Mouse (Mus musculus): ENCODE data around the gene Lfng. TPM values are rescaled to one million over a fixed set of nuclear protein-coding genes. Genes with fewer than 3 reads are reported as not detected.

Gene Lfng
- total and polyA plus RNA-seq, 3 experiments: not detected

DNA sequence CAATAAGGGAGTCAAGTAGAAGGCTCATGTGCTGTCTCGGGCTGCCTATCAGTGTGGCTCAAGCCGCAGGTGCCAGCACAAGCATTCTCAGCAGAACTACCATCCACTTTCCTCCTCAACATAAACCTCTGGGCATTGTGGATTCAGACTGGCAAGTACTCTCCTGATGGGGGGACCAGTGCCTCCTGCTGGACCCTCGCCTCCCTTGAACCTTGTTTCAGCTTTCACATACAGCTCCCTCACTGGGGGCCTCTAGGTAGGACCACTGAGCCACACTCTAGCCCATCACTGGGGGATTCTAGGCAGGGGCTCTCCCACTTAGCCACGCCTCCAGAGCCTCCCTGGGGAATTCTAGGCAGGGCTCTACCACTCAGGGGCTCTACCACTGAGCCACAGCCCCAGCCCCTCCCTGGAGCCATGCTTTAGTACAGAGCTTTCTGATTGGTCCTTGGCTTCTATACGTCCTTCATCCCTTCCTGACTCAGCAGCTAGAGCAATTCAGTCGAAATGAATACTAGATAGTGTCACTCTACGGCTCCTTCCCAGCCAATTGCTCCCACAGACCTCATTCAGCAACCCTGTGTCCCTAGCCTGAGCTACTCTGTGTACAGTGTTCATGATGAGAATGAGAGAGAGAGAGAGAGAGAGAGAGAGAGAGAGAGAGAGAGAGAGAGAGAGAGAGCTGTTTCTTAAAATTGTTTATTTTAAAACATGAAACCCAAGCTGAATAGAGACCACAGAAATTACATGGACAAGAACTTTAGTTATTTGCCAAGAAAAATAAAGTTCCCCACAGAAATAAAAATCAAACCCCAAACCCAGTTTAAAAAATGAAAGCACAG is 13.0 kb downstream of the Lfng start:
- Histone ChIP-seq H3K4me2 (ENCODE audit: insufficient read depth, low read depth, poor library complexity, severe bottlenecking) (no peak overlapping the region), H3K9ac (ENCODE audit: insufficient read depth, low read depth) (no peak overlapping the region), H3K4me3 (replicated peaks in 1 of 3; ENCODE audit: low read depth in 2 of 3, low read length in 2 of 3, poor library complexity in 1 of 3) (no peak overlapping the region), H3K79me2 (replicated peaks; ENCODE audit: control insufficient read depth, extremely low read depth, insufficient read depth, poor library complexity, severe bottlenecking) (no peaks in the 10 kb centered on the region), H3K4me1 (ENCODE audit: control insufficient read depth in 1 of 2, insufficient read depth in 2 of 2) (peaks cover 13 to 33% of the 10 kb centered on the region in 2 experiments), H3K27me3 (replicated peaks) (peaks cover 1% of the 10 kb centered on the region), H3K36me3 (replicated peaks in 1 of 2; ENCODE audit: control insufficient read depth in 1 of 2, insufficient read depth in 1 of 2, low read length in 1 of 2) (peaks cover 0 to 8% of the 10 kb centered on the region in 2 experiments), H3K27ac (ENCODE audit: insufficient read depth, low read depth) (no peak overlapping the region), H3K9me3 (replicated peaks; ENCODE audit: low read length) (no peaks in the 10 kb centered on the region)
- dilution Hi-C loops (cut with MboI; ENCODE audit: extremely low pct_ligation_motif_present, extremely low pct_unique_long_range_greater_than_20kb, low sequenced_read_pairs): no loop called here
- in situ Hi-C loops (cut with MboI; ENCODE audit: low pct_ligation_motif_present, low pct_unique_long_range_greater_than_20kb, low sequenced_read_pairs): loop anchor here (5.0 kb wide), 1 partner anchor 78 kb away; no protein-coding TSS in a partner anchor
- DNase-seq (ENCODE audit: extremely low read depth): no peak
- TF ChIP-seq TBP (conservative IDR thresholded peaks at IDR 0.05; ENCODE audit: low read depth, low read length): no peak
- no peak for TF ChIP-seq SIN3A (IDR thresholded peaks at IDR 0.05; ENCODE audit: low read length)
- no peak for TF ChIP-seq RAD21 (IDR thresholded peaks at IDR 0.05; ENCODE audit: low read depth, low read length)
- TF ChIP-seq GABPA (IDR thresholded peaks at IDR 0.05; ENCODE audit: insufficient replicate concordance, low read depth, low read length): no peak
- no peak for TF ChIP-seq ZKSCAN1 (IDR thresholded peaks at IDR 0.05; ENCODE audit: borderline replicate concordance, low read depth, low read length)
- no peak for TF ChIP-seq IRF4 (IDR thresholded peaks at IDR 0.05; ENCODE audit: low read depth, low read length)
- TF ChIP-seq ELF1 (IDR thresholded peaks at IDR 0.05; ENCODE audit: low read depth, low read length): no peak
- no peak for TF ChIP-seq JUND (conservative IDR thresholded peaks at IDR 0.05; ENCODE audit: low read depth, low read length)
- TF ChIP-seq MAFK (IDR thresholded peaks at IDR 0.05; ENCODE audit: insufficient replicate concordance, low read length): no peak
- no peak for TF ChIP-seq ZNF384 (IDR thresholded peaks at IDR 0.05; ENCODE audit: low read depth, low read length)
- no peak for TF ChIP-seq ZC3H11A (IDR thresholded peaks at IDR 0.05; ENCODE audit: low read depth, low read length)
- no peak for TF ChIP-seq USF1 (IDR thresholded peaks at IDR 0.05; ENCODE audit: low read depth, low read length)
- TF ChIP-seq MXI1 (IDR thresholded peaks at IDR 0.05; ENCODE audit: low read depth, low read length): no peak
- TF ChIP-seq KAT2A (IDR thresholded peaks at IDR 0.05; ENCODE audit: insufficient replicate concordance, low read length): no peak
- TF ChIP-seq MYC (IDR thresholded peaks at IDR 0.05; ENCODE audit: low read depth, low read length): no peak
- TF ChIP-seq ZMIZ1 (IDR thresholded peaks at IDR 0.05; ENCODE audit: low read depth, low read length): no peak
- TF ChIP-seq UBTF (IDR thresholded peaks at IDR 0.05; ENCODE audit: low read depth, low read length): no peak
- TF ChIP-seq MAX (IDR thresholded peaks at IDR 0.05; ENCODE audit: low read length): no peak
- no peak for TF ChIP-seq POLR2A (IDR thresholded peaks at IDR 0.05; ENCODE audit: low read depth, low read length)
- TF ChIP-seq CHD2 (IDR thresholded peaks at IDR 0.05; ENCODE audit: low read length): no peak

DNA sequence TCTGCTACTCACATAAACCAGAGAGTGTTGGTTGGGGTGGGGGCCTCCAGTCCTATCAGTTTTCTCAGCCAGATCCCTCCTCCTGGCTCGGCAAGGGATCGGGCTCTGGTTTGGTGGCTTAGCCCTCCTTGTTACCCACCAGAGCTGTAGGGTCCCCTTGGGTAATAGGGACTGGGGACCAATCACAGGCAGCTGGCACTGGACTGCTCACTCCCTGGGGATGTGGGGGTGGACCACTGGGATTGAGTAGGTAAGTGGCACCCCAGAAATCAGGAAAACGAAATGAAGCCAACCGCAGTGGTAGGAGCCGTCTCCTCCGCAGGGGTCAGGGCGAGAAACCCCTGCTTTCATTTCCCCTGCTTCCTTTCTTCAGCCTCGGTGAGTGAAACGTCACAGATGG is 14.0 kb downstream of the Lfng start:
- in situ Hi-C loops (cut with MboI; ENCODE audit: low pct_ligation_motif_present, low pct_unique_long_range_greater_than_20kb, low sequenced_read_pairs): no loop called here
- H3K4me1 ChIP-seq (ENCODE audit: control insufficient read depth in 1 of 2, insufficient read depth in 2 of 2): peaks cover 13 to 29% of the 10 kb centered on the region in 2 experiments

More for the DNA sequence above, 14.0 kb downstream of the Lfng start:
- H3K4me2 ChIP-seq (ENCODE audit: insufficient read depth, low read depth, poor library complexity, severe bottlenecking): no peak overlapping the region
- no peak for TF ChIP-seq SIN3A (IDR thresholded peaks at IDR 0.05; ENCODE audit: low read length)
- no peak for TF ChIP-seq NELFE (IDR thresholded peaks at IDR 0.05; ENCODE audit: low read depth, low read length)
- TF ChIP-seq ETS1 (conservative IDR thresholded peaks at IDR 0.05; ENCODE audit: low read depth, low read length): no peak
- TF ChIP-seq E2F4 (IDR thresholded peaks at IDR 0.05; ENCODE audit: insufficient replicate concordance, low read depth, low read length): no peak
- TF ChIP-seq RCOR1 (conservative IDR thresholded peaks at IDR 0.05; ENCODE audit: low read depth, low read length): no peak
- no peak for TF ChIP-seq ZC3H11A (IDR thresholded peaks at IDR 0.05; ENCODE audit: low read depth, low read length)
- no peak for TF ChIP-seq IRF4 (IDR thresholded peaks at IDR 0.05; ENCODE audit: low read depth, low read length)
- no peak for TF ChIP-seq RAD21 (IDR thresholded peaks at IDR 0.05; ENCODE audit: low read depth, low read length)
- no peak for TF ChIP-seq NRF1 (IDR thresholded peaks at IDR 0.05; ENCODE audit: low read depth, low read length)
- no peak for TF ChIP-seq MXI1 (IDR thresholded peaks at IDR 0.05; ENCODE audit: low read depth, low read length)
- no peak for TF ChIP-seq UBTF (IDR thresholded peaks at IDR 0.05; ENCODE audit: low read depth, low read length)
- TF ChIP-seq SMC3 (IDR thresholded peaks at IDR 0.05; ENCODE audit: low read depth, low read length): no peak
- TF ChIP-seq POLR2A (IDR thresholded peaks at IDR 0.05; ENCODE audit: low read depth, low read length): no peak
- no peak for TF ChIP-seq ZNF384 (IDR thresholded peaks at IDR 0.05; ENCODE audit: low read depth, low read length)
- TF ChIP-seq USF2 (conservative IDR thresholded peaks at IDR 0.05; ENCODE audit: low read depth, low read length): no peak
- no peak for TF ChIP-seq POLR2AphosphoS2 (IDR thresholded peaks at IDR 0.05; ENCODE audit: low read depth, low read length)
- no peak for TF ChIP-seq HCFC1 (IDR thresholded peaks at IDR 0.05; ENCODE audit: low read depth, low read length)
- no peak for TF ChIP-seq JUND (conservative IDR thresholded peaks at IDR 0.05; ENCODE audit: low read depth, low read length)
- dilution Hi-C loops (cut with MboI; ENCODE audit: extremely low pct_ligation_motif_present, extremely low pct_unique_long_range_greater_than_20kb, low sequenced_read_pairs): no loop called here
- peaks cover 0 to 8% of the 10 kb centered on the region in 2 experiments for H3K36me3 ChIP-seq (replicated peaks in 1 of 2; ENCODE audit: control insufficient read depth in 1 of 2, insufficient read depth in 1 of 2, low read length in 1 of 2)
- H3K27me3 ChIP-seq (replicated peaks): no peaks in the 10 kb centered on the region
- no peaks in the 10 kb centered on the region for H3K79me2 ChIP-seq (replicated peaks; ENCODE audit: control insufficient read depth, extremely low read depth, insufficient read depth, poor library complexity, severe bottlenecking)
- no peak overlapping the region for H3K9ac ChIP-seq (ENCODE audit: insufficient read depth, low read depth)
- no peaks in the 10 kb centered on the region for H3K9me3 ChIP-seq (replicated peaks; ENCODE audit: low read length)
- H3K4me3 ChIP-seq (replicated peaks in 1 of 3; ENCODE audit: low read depth in 2 of 3, low read length in 2 of 3, poor library complexity in 1 of 3): no peak overlapping the region
- no peak overlapping the region for H3K27ac ChIP-seq (ENCODE audit: insufficient read depth, low read depth)
- DNase-seq (ENCODE audit: extremely low read depth): no peak

All from CH12.LX (cell line).